Mouse (Mus musculus) bone marrow macrophage, adult 2 months (primary cell): ENCODE results near the gene Atp2b4.

Experiments used
- CTCF ChIP-seq: IDR thresholded peaks from 2 replicates; pipeline ENCODE4 v1.5.1; 2012; ENCODE audit warnings: low read depth, mild to moderate bottlenecking, low read length, moderate library complexity
- POLR2A ChIP-seq: IDR thresholded peaks from 2 replicates; pipeline ENCODE4 v1.6.1; 2012; ENCODE audit warnings: mild to moderate bottlenecking, low read depth, low read length, borderline replicate concordance

GRCm38 (mm10) chr1:133761278-133761677 is 39.6 kb downstream of the Atp2b4 start:
- no peak for TF ChIP-seq POLR2A
- TF ChIP-seq CTCF: no peak
